Mouse (Mus musculus): ENCODE measurements around the gene H2afy. TPM values are rescaled to one million over a fixed set of nuclear protein-coding genes. Genes with fewer than 3 reads are reported as not detected.
A peak's percentile ranks its signal among the peaks of the same experiment; 100 is the strongest.

The H2afy gene
- polyA plus RNA-seq, 1 experiment from 2014 or later, result 440 TPM

DNA sequence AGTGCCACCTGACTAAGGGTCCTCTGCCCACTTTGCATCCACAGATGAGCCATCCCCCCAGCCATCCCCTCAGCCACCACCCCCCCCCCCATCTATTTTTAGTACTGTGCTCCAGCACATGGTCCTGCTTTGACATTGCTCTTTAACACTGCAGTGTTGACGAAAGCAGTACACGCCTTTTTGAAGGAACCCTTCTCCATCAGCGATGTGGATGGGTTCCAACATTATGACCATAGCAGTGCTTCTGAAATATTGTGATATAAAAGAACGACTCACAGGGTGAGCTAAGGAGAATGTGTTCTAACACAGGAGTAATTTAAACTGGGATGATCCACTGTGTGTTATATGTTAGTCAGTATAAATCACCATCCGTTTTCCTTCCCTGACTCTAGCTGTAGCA is 109.5 kb downstream of the H2afy start:
- Histone ChIP-seq H3K4me2 (replicated peaks; ENCODE audit: low read depth, low read length) (no peak overlapping the region), H3K27ac (ENCODE audit: low read depth, low read length) (no peak overlapping the region), H3K27me3 (ENCODE audit: control insufficient read depth, insufficient read depth, low read length) (no peaks in the 10 kb centered on the region), H3K4me1 (ENCODE audit: control insufficient read depth, insufficient read depth, low read length) (peaks cover 4% of the 10 kb centered on the region; the same call in 1 of the 2 replicates), H3K4me3 (ENCODE audit: low read length) (no peak overlapping the region), H3K36me3 (ENCODE audit: control insufficient read depth, insufficient read depth, low read length) (no peaks in the 10 kb centered on the region), H3K9me3 (ENCODE audit: control insufficient read depth, low read length) (no peaks in the 10 kb centered on the region), H3K9ac (ENCODE audit: low read depth, low read length) (no peak overlapping the region)
- no peak for ATAC-seq (ENCODE audit: low FRiP score, low TSS enrichment)
- WGBS, result 67% methylated on average over 5 of the region's 5 CpGs

DNA sequence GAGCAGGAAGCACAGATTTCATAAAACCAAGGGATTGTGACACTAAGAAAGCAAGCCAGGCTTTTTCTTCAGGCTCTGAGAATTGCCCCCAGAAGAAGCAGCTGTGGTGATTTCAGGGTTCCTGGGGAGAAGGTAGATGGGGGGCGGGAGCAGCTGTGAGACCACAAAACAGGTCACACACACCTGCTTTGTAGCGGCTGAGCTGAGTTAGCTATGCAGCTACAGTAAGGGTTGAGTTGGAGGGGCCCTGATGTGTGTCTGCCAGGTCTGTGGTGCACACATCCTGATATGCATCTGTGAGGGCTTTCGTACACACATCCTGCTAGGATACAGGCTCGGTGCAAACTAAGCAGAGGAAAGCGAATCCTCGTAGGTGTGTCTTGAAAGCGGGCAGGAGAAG is 110.1 kb downstream of the H2afy start:
- no peak overlapping the region for H3K9ac ChIP-seq (ENCODE audit: low read depth, low read length)
- H3K4me3 ChIP-seq (ENCODE audit: low read length), result no peak overlapping the region
- peaks cover 4% of the 10 kb centered on the region; the same call in 1 of the 2 replicates for H3K4me1 ChIP-seq (ENCODE audit: control insufficient read depth, insufficient read depth, low read length)
- no peaks in the 10 kb centered on the region for H3K27me3 ChIP-seq (ENCODE audit: control insufficient read depth, insufficient read depth, low read length)
- H3K9me3 ChIP-seq (ENCODE audit: control insufficient read depth, low read length), result no peaks in the 10 kb centered on the region
- WGBS, result 77% methylated on average over 7 of the region's 7 CpGs
- H3K4me2 ChIP-seq (replicated peaks; ENCODE audit: low read depth, low read length), result no peak overlapping the region
- H3K36me3 ChIP-seq (ENCODE audit: control insufficient read depth, insufficient read depth, low read length), result no peaks in the 10 kb centered on the region
- H3K27ac ChIP-seq (ENCODE audit: low read depth, low read length), result no peak overlapping the region
- ATAC-seq (ENCODE audit: low FRiP score, low TSS enrichment), result no peak

DNA sequence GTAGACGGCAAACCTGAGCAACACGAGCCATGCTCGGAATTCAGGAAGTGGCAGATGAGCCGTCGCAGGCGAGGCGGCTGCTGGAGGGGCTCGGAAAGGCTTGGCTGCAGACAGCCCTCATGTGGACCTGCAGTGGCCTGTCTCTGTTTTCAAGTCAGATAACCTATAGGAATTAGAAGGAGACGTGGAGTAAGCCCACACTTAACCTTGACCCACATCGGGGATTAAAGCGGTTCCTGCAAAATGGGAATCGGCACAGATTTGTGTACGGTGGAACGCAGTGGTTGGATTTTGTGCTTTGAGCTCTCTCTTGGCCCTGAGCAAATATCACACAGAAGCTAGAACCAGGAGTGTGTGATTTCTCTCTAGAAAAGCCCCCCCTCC is 111.1 kb downstream of the H2afy start:
- 11% methylated on average over 14 of the region's 14 CpGs for WGBS
- ATAC-seq (ENCODE audit: low FRiP score, low TSS enrichment), result no peak
- Histone ChIP-seq H3K27me3 (ENCODE audit: control insufficient read depth, insufficient read depth, low read length) (no peaks in the 10 kb centered on the region), H3K4me2 (replicated peaks; ENCODE audit: low read depth, low read length) (peak overlapping the region; percentile 27), H3K9me3 (ENCODE audit: control insufficient read depth, low read length) (no peaks in the 10 kb centered on the region), H3K9ac (ENCODE audit: low read depth, low read length) (0 out of 2 replicates have a peak overlapping the region, but pooled peaks have one; percentile 4), H3K4me1 (ENCODE audit: control insufficient read depth, insufficient read depth, low read length) (peaks cover 4% of the 10 kb centered on the region; the same call in 1 of the 2 replicates), H3K4me3 (ENCODE audit: low read length) (peak overlapping the region; percentile 13; the same call in 1 of the 2 replicates), H3K27ac (ENCODE audit: low read depth, low read length) (no peak overlapping the region), H3K36me3 (ENCODE audit: control insufficient read depth, insufficient read depth, low read length) (no peaks in the 10 kb centered on the region)

DNA sequence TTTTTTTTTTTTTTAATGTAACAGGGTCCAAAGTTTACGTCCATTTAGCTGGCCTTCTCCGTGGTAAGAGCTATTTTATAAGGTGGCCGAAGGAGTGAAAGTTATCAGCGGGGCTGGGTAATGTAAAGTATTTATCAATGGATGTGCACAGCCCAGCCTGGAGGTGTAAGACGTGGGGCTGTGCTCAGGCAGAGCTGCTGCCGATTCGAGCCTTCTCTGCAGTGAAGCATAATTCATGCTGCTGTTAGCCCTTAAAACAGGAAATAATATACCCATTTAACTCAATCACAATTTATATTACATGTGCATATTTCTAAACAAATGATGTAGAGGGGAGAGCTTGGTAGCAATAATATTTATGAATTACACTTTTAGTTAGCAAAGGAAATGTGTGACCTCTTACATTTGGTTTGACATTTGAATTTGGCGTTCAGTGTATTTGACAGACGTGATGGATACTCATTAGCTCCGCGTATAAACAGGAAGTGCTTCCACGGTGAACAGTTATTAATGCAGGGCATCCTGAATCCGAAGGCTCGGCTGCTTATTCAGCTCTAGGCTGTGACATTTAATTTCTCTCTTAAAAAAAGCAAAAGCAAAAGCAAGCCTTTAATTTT is 111.6 kb downstream of the H2afy start:
- Histone ChIP-seq H3K9me3 (ENCODE audit: control insufficient read depth, low read length) (no peaks in the 10 kb centered on the region), H3K4me1 (ENCODE audit: control insufficient read depth, insufficient read depth, low read length) (peaks cover 4% of the 10 kb centered on the region; the same call in 1 of the 2 replicates), H3K27me3 (ENCODE audit: control insufficient read depth, insufficient read depth, low read length) (no peaks in the 10 kb centered on the region), H3K9ac (ENCODE audit: low read depth, low read length) (0 out of 2 replicates have a peak overlapping the region, but pooled peaks have one; percentile 4), H3K36me3 (ENCODE audit: control insufficient read depth, insufficient read depth, low read length) (no peaks in the 10 kb centered on the region), H3K4me3 (ENCODE audit: low read length) (peak overlapping the region; percentile 13; the same call in 1 of the 2 replicates), H3K4me2 (replicated peaks; ENCODE audit: low read depth, low read length) (peak overlapping the region; percentile 27), H3K27ac (ENCODE audit: low read depth, low read length) (no peak overlapping the region)
- no peak for ATAC-seq (ENCODE audit: low FRiP score, low TSS enrichment)
- 24% methylated on average over 14 of the region's 14 CpGs for WGBS

Other genes with a start within 250 kb of the H2afy start
- gene Tifab, start 42.5 kb upstream of the H2afy start, polyA plus RNA-seq (2014; fragmentation: Nextera tagmentation; extraction: Ambion mirVana), result 0.66 and 1.0 TPM in 2 replicates
- not detected in 2 replicates for gene Neurog1, start 115.8 kb upstream of the H2afy start, polyA plus RNA-seq (2014; fragmentation: Nextera tagmentation; extraction: Ambion mirVana)
- gene Cxcl14, start 160.2 kb upstream of the H2afy start, polyA plus RNA-seq (2014; fragmentation: Nextera tagmentation; extraction: Ambion mirVana), result 19.2 and 20.8 TPM in 2 replicates

Data from kidney, embryonic 14.5 days (tissue).